Mouse (Mus musculus) kidney, postnatal 0 days (tissue): Measurements from ENCODE around the gene Syt7. TPM values are rescaled to one million over a fixed set of nuclear protein-coding genes. Genes with fewer than 3 reads are reported as not detected.
A peak's percentile ranks its signal among the peaks of the same experiment; 100 is the strongest.

Experiments
- ATAC-seq: fragments of 200-750 bp; cut with Nextera tagmentation; replicated peaks from 2 replicates; pipeline ENCODE4 v1.8.0; 2017; ENCODE audit warnings: low read depth, moderate number of reproducible peaks, moderate TSS enrichment, moderate library complexity; ENCODE audit not compliant: low FRiP score
- DNase-seq: peaks from one replicate; pipeline ENCODE4 v3.0.0-alpha.2; 2016; ENCODE audit warnings: low spot score
- H3K27ac ChIP-seq: fragments of 300-500 bp; sonication (generic); 2 replicates; pipeline ENCODE4 v1.5.1; 2014; ENCODE audit warnings: mild to moderate bottlenecking
- H3K27me3 ChIP-seq: fragments of 300-500 bp; sonication (generic); 2 replicates; pipeline ENCODE4 v1.6.1; 2014; ENCODE audit warnings: low read length, mixed read lengths; ENCODE audit not compliant: insufficient read depth
- H3K36me3 ChIP-seq: fragments of 300-500 bp; sonication (generic); 2 replicates; pipeline ENCODE4 v1.6.1; 2014; ENCODE audit warnings: low read length, mixed read lengths; ENCODE audit not compliant: insufficient read depth
- H3K4me1 ChIP-seq: fragments of 300-500 bp; sonication (generic); replicated peaks from 2 replicates; pipeline ENCODE4 v1.6.1; 2014; ENCODE audit warnings: antibody characterized with exemption, low read length, mixed read lengths; ENCODE audit not compliant: insufficient read depth
- H3K4me2 ChIP-seq: fragments of 300-500 bp; sonication (generic); 2 replicates; pipeline ENCODE4 v1.6.1; 2014; ENCODE audit warnings: mild to moderate bottlenecking, low read length, moderate library complexity, mixed read lengths
- H3K4me3 ChIP-seq: fragments of 300-500 bp; sonication (generic); replicated peaks from 2 replicates; pipeline ENCODE4 v1.5.1; 2014; ENCODE audit warnings: low read depth, low read length
- H3K9ac ChIP-seq: fragments of 300-500 bp; sonication (generic); 2 replicates; pipeline ENCODE4 v1.6.1; 2014; ENCODE audit warnings: low read depth, low read length
- H3K9me3 ChIP-seq: fragments of 300-500 bp; sonication (generic); replicated peaks from 2 replicates; pipeline ENCODE4 v1.6.1; 2016; ENCODE audit warnings: low read length, inconsistent platforms, mixed read lengths
- CTCF ChIP-seq: IDR thresholded peaks from 2 replicates; pipeline ENCODE4 v1.5.1; 2016; ENCODE audit warnings: antibody characterized with exemption, low read depth, mild to moderate bottlenecking, moderate library complexity
- WGBS: fragments of 180-500 bp; shearing (Covaris S2); extraction: QIAGEN DNeasy Blood & Tissue Kit; methylation state at CpG from one replicate; pipeline ENCODE4 v1.1.7; 2014; 5-methylcytosine and 5-hydroxymethylcytosine counted together
- polyA plus RNA-seq: library from polyadenylated mRNA; unstranded; fragments of >200 nt; fragmentation: Nextera tagmentation; extraction: Ambion mirVana; gene quantifications from 2 replicates; pipeline ENCODE4 v1.2.1, GENCODE M21; 2015

The Syt7 gene
- polyA plus RNA-seq, 1 experiment from 2014 or later: 1.7 TPM

DNA sequence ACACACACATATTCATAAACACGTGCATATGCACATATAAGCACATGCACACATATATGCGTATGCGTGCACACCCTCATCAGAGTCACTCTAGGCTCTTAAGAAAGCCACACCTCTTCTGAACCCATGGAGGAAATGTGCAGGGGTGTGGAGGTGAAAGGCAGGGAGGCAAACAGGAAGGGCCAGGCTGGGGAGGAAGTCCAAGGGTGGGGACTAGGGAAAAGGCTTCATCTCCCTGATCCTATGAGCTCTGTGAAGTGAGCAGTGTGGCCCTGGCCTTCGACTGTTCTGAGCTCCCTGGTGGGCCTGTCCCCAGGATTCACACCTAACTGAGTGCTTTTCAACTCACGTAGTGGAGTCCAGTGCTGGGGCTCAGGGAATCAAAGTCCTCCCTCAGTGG lies 13.6 kb upstream of the Syt7 start:
- DNase-seq (peak; percentile 21), ATAC-seq (no peak)
- H3K9ac ChIP-seq: no peak overlapping the region

DNA sequence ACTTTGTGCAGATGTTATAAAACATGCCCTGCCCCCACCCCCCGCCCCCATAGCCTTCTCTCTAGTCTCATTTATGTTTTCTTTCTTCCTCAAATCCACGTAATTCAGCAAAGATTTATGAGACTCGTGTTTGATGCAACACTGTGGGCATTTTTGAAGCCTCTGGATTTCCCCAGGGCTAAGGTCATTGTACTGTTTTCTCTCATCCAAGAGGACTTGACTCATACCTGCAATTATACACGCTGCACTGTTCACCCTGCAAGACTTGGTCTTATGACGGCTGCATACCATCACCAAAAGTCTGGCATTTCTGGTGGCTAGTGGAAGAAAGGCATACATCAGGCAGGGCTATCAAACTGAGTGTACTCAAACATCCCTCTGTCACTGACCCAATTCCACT lies 8.9 kb upstream of the Syt7 start:
- no peaks in the 10 kb centered on the region for H3K36me3 ChIP-seq
- DNase-seq (no peak), ATAC-seq (no peak)
- no peak overlapping the region for H3K9ac ChIP-seq
- H3K4me1 ChIP-seq: no peaks in the 10 kb centered on the region
- H3K4me2 ChIP-seq: no peak overlapping the region
- no peaks in the 10 kb centered on the region for H3K9me3 ChIP-seq
- 0 out of 2 replicates have a peak, but pooled peaks cover 2% of the 10 kb centered on the region for H3K27me3 ChIP-seq
- 71% methylated on average over 5 of the region's 5 CpGs for WGBS
- no peak overlapping the region for H3K4me3 ChIP-seq
- no peak overlapping the region for H3K27ac ChIP-seq
- TF ChIP-seq CTCF: no peak

More for the DNA sequence above, 13.6 kb upstream of the Syt7 start:
- H3K4me1 ChIP-seq: no peaks in the 10 kb centered on the region
- H3K4me2 ChIP-seq: no peak overlapping the region
- no peak for TF ChIP-seq CTCF
- H3K9me3 ChIP-seq: no peaks in the 10 kb centered on the region
- 0 out of 2 replicates have a peak, but pooled peaks cover 2% of the 10 kb centered on the region for H3K27me3 ChIP-seq
- H3K4me3 ChIP-seq: no peak overlapping the region
- no peak overlapping the region for H3K27ac ChIP-seq
- H3K36me3 ChIP-seq: no peaks in the 10 kb centered on the region
- WGBS: 67% methylated on average over 5 of the region's 5 CpGs

DNA sequence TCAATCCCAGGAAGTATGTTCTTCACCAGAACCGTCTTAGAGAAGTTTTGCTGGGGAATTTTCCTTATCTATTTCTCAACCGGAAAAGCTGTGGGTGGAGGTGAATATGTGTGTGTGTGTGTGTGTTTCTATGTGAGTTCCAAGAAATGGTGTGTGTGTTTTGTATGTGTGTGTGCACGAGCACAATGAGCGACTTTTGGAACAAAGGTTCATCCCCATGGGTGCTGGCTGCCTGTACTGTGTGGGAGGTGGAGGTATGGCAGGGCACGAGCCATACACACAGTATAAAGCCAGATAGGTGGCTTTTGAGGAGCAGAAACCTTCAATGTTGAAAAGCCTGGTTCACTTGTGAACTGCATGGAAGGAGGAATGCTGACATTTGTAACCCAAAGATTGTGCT lies 1.2 kb upstream of the Syt7 start:
- H3K9me3 ChIP-seq: no peaks in the 10 kb centered on the region
- H3K27ac ChIP-seq: no peak overlapping the region
- TF ChIP-seq CTCF: no peak
- ATAC-seq: no peak
- peaks cover 13% of the 10 kb centered on the region for H3K27me3 ChIP-seq
- H3K4me1 ChIP-seq: peaks cover 6% of the 10 kb centered on the region; the same call in 1 of the 2 replicates
- H3K4me3 ChIP-seq: no peak overlapping the region
- WGBS: 61% methylated on average over 5 of the region's 5 CpGs
- no peak for DNase-seq
- no peak overlapping the region for H3K4me2 ChIP-seq
- no peaks in the 10 kb centered on the region for H3K36me3 ChIP-seq
- no peak overlapping the region for H3K9ac ChIP-seq

DNA sequence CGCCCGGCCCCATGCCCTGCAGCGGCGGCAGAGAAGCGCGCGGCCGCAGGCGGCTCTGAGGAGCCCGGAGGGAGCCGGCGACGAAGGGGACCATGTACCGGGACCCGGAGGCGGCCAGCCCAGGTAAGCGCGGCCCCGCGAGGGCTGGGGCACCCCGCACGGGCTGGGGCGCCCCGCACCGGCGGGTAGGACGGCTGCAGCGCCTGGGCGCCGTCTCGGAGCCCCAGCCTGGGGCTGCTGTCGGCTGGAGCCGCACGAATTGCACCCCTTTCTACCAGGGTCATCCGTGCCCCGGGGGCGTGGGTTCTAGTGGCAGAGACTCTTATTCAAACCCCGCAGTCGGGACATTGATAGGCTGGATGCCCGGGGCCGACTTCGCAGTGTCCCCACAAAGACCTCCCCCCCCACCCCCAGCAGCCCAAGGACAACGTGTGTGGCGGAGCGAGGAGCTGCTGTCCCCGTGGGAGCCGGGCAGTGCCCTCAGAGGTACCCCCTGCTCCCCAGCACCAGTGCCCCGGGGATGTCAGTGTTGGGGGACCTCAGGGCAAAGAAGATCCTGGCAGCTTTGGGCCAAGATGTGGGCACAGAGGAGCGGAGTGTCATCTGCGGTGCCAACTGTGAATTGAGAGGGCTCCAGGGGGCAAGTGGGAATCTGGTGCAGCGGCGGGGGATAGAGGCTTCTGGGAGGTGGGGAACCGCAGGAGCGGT lies 655 bp downstream of the Syt7 start:
- Histone ChIP-seq H3K4me3 (peak overlapping the region; percentile 55), H3K27me3 (peaks cover 13% of the 10 kb centered on the region), H3K27ac (no peak overlapping the region), H3K4me2 (peak overlapping the region; percentile 94), H3K36me3 (no peaks in the 10 kb centered on the region), H3K4me1 (peaks cover 6% of the 10 kb centered on the region; the same call in 1 of the 2 replicates), H3K9ac (peak overlapping the region; percentile 60; the same call in 1 of the 2 replicates), H3K9me3 (no peaks in the 10 kb centered on the region)
- no peak for TF ChIP-seq CTCF
- peak; percentile 57 for ATAC-seq
- under 1% methylated on average over 52 of the region's 54 CpGs for WGBS
- no peak for DNase-seq

DNA sequence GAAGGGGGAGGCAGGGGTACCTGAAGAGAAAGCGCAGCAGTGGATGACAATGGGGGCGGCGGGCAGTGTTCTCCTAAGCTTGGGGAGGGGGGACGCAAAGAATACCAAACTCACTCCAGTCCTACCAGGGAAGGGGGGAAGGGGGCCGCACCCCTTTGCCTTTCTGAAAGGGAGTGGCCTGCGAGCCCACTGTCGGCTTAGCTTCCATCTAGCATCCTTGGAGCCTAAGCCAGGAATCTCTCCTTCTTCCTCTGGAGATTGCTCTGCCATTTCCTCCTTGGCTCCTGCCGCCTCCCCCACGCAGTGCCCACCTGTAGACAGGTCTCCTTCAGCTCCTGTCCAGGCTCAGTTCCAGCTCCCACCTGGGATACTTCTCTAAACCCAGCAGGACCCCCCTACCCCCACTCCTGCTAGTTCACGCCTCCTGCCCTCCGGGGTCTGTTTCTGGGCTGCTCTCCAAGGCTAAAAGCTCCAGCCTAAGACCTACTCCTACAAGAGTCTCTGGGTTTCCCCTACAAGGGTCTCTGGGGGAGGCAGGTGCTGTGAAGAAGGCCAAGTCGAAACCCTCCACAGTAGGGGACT lies 1.3 kb downstream of the Syt7 start:
- Histone ChIP-seq H3K9ac (no peak overlapping the region), H3K9me3 (no peaks in the 10 kb centered on the region), H3K4me2 (peak overlapping the region; percentile 94), H3K4me1 (peaks cover 6% of the 10 kb centered on the region; the same call in 1 of the 2 replicates), H3K27me3 (peaks cover 13% of the 10 kb centered on the region), H3K4me3 (peak overlapping the region; percentile 55), H3K27ac (no peak overlapping the region), H3K36me3 (no peaks in the 10 kb centered on the region)
- ATAC-seq (no peak), DNase-seq (no peak)
- WGBS: 16% methylated on average over 12 of the region's 12 CpGs
- no peak for TF ChIP-seq CTCF

DNA sequence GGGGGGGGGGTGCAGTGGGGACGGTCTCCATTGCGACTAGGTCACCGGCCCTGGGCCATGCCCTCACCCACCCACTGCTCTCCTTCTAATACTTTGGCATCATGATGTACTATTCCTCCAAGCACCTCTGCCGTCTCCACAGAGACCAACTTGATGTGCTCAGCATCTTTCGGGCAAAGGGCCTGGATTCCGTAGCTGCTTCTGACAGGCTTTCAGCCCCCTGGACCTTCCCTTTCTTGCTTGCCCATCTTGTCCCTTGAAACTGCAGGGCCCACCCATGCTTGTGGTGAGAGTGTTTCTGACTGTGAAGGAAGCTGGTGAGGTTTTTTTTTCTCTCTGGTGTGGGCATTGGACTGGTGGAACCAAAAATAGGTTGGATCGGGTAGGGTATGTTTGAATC lies 2.1 kb downstream of the Syt7 start:
- Histone ChIP-seq H3K9ac (no peak overlapping the region), H3K27me3 (peaks cover 13% of the 10 kb centered on the region), H3K4me2 (no peak overlapping the region), H3K36me3 (no peaks in the 10 kb centered on the region), H3K27ac (no peak overlapping the region), H3K4me1 (peaks cover 6% of the 10 kb centered on the region; the same call in 1 of the 2 replicates), H3K4me3 (no peak overlapping the region), H3K9me3 (no peaks in the 10 kb centered on the region)
- TF ChIP-seq CTCF: no peak
- ATAC-seq: no peak
- 88% methylated on average over 7 of the region's 7 CpGs for WGBS
- no peak for DNase-seq
